Mouse (Mus musculus) testis, adult 2 months (tissue): Measurements from ENCODE around the gene Robo2.

ENCODE experiments used
- CTCF ChIP-seq: fragments of 200-500 bp; IDR thresholded peaks from 2 replicates; pipeline ENCODE4 v1.5.1; 2012; ENCODE audit warnings: low read depth, mild to moderate bottlenecking, inconsistent platforms, low read length, moderate library complexity; ENCODE audit not compliant: control insufficient read depth, insufficient read depth, insufficient replicate concordance
- POLR2A ChIP-seq: fragments of 200-500 bp; IDR thresholded peaks from 2 replicates; pipeline ENCODE4 v1.6.1; 2012; ENCODE audit warnings: low read depth, mild to moderate bottlenecking, inconsistent platforms, low read length, moderate library complexity; ENCODE audit not compliant: control insufficient read depth

DNA sequence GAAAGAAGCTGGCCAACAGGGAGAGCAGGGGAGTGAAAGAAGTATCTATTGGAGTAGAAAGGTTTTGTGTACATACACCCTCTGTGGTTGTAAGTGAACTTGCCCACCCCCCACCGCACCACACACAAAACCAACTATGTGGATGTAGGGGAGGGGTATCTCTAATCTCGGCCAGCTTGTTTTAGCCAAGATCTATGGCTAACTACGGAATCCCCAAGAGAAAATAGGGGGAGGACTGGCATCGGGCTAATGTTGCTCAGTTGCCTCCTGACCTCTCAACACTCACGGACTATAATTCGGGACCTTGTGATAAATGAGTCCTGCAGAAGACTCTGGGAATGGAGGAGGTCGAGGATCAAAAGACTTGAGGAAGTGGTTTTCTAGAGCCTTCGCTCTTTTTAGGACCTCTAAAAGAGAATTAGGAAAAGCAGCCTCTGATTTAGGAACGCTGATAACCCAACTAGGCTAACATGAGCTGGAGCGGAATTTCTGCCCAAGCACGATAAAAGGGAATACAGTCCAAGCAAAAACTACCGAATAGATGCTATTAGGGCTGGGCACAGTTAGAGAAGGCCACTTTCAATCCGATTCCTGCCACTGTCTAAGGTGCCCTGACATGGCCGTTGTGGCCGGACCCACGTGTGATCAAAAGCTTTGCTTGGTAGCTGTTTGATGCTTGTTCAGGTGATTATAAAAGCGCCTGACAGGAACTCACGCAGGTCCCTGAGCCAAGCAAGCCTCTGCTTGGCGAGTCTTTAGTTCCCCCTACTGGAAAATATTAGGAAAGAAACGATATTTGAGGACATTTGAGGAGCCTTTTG lies 1.1 kb upstream of the Robo2 start:
- TF ChIP-seq CTCF (no peak), POLR2A (no peak)
